In genomic region chrX:71556115-71556941, GRCm38 (mm10) we compare ENCODE assay signal across 8 mouse cellular contexts. TPM values are rescaled to one million over a fixed set of nuclear protein-coding genes. Genes with fewer than 3 reads are reported as not detected.
DNase-seq lines count a peak whose midpoint lies in the region; ATAC-seq and TF ChIP-seq lines count a peak whose summit lies in the region.

No protein-coding gene starts in this region.

- peak overlapping the region; percentile 95 for H3K9ac ChIP-seq in forebrain, embryonic 14.5 days (ENCODE audit: low read length)
- peak overlapping the region; percentile 86 for H3K9ac ChIP-seq in liver, embryonic 15.5 days

- TF ChIP-seq CTCF in bone marrow macrophage, adult 2 months (IDR thresholded peaks at IDR 0.05; ENCODE audit: low read depth, low read length) = no peak

- no peak for TF ChIP-seq POLR2A in bone marrow macrophage, adult 2 months (IDR thresholded peaks at IDR 0.05; ENCODE audit: borderline replicate concordance, low read depth, low read length)

- H3K27ac ChIP-seq in bone marrow macrophage, adult 2 months (ENCODE audit: insufficient read depth, low read depth, low read length) = no peak overlapping the region
- peak overlapping the region; percentile 96 for H3K27ac ChIP-seq in forebrain, embryonic 14.5 days (ENCODE audit: low read depth, low read length)
- H3K27ac ChIP-seq in liver, embryonic 15.5 days (replicated peaks) = peak overlapping the region; percentile 93

- peaks cover 13% of the 10 kb centered on the region for H3K36me3 ChIP-seq in megakaryocyte, embryonic 14.5 days (replicated peaks; ENCODE audit: low read length)
- peaks cover 13% of the 10 kb centered on the region; the same call in 1 of the 2 replicates for H3K36me3 ChIP-seq in forebrain, embryonic 14.5 days (ENCODE audit: control insufficient read depth, insufficient read depth, low read length)
- H3K36me3 ChIP-seq in liver, embryonic 15.5 days (replicated peaks) = peaks cover 20% of the 10 kb centered on the region

- H3K9me3 ChIP-seq in megakaryocyte, embryonic 14.5 days = peaks cover 11% of the 10 kb centered on the region
- H3K9me3 ChIP-seq in forebrain, embryonic 14.5 days (replicated peaks; ENCODE audit: control insufficient read depth, low read length) = no peaks in the 10 kb centered on the region
- H3K9me3 ChIP-seq in liver, embryonic 15.5 days (replicated peaks) = no peaks in the 10 kb centered on the region

- WGBS in forebrain, embryonic 14.5 days = 40% methylated on average over 65 of the region's 112 CpGs
- 15% methylated on average over 76 of the region's 112 CpGs for WGBS in liver, embryonic 15.5 days (ENCODE audit: insufficient replicate concordance)

- H3K27me3 ChIP-seq in megakaryocyte, embryonic 14.5 days (replicated peaks) = peaks cover 12% of the 10 kb centered on the region
- H3K27me3 ChIP-seq in forebrain, embryonic 14.5 days (replicated peaks; ENCODE audit: control insufficient read depth, insufficient read depth, low read length) = no peaks in the 10 kb centered on the region
- H3K27me3 ChIP-seq in liver, embryonic 15.5 days = no peaks in the 10 kb centered on the region

- peak; percentile 37 for DNase-seq in forebrain, embryonic 14.5 days (ENCODE audit: low spot score)
- peak; percentile 19 for DNase-seq in retina, postnatal 7 days (ENCODE audit: low read depth, low spot score)

- peaks cover 8% of the 10 kb centered on the region for H3K4me1 ChIP-seq in megakaryocyte, embryonic 14.5 days
- H3K4me1 ChIP-seq in bone marrow macrophage, adult 2 months (ENCODE audit: control insufficient read depth, insufficient read depth, low read length) = no peaks in the 10 kb centered on the region
- H3K4me1 ChIP-seq in forebrain, embryonic 14.5 days (ENCODE audit: control insufficient read depth, insufficient read depth, low read length) = no peaks in the 10 kb centered on the region; the same call in 1 of the 2 replicates
- peaks cover 9% of the 10 kb centered on the region; the same call in 1 of the 2 replicates for H3K4me1 ChIP-seq in liver, embryonic 15.5 days (replicated peaks)

- peak overlapping the region; percentile 94 for H3K4me3 ChIP-seq in megakaryocyte, embryonic 14.5 days (replicated peaks)
- H3K4me3 ChIP-seq in bone marrow macrophage, adult 2 months (ENCODE audit: insufficient read depth, low read length) = peak overlapping the region; percentile 78
- peak overlapping the region; percentile 69 for H3K4me3 ChIP-seq in forebrain, embryonic 14.5 days (ENCODE audit: low read depth, low read length)
- H3K4me3 ChIP-seq in liver, embryonic 15.5 days (replicated peaks) = peak overlapping the region; percentile 79

- ATAC-seq in megakaryocyte, adult 5-6 weeks (ENCODE audit: poor library complexity, severe bottlenecking) = no peak
- peak; percentile 62 for ATAC-seq in forebrain, embryonic 14.5 days
- ATAC-seq in inflammation-experienced regulatory T-cells, adult 6 months = peak; percentile 9
- ATAC-seq in liver, embryonic 15.5 days (ENCODE audit: insufficient read depth) = peak; percentile 73
- ATAC-seq in monocyte, adult 5-6 weeks (replicated peaks; ENCODE audit: insufficient number of reproducible peaks, low FRiP score, low TSS enrichment, poor library complexity, severe bottlenecking) = no peak

- H3K4me2 ChIP-seq in forebrain, embryonic 14.5 days (ENCODE audit: low read length) = peak overlapping the region; percentile 38; the same call in 1 of the 2 replicates
- peak overlapping the region; percentile 89 for H3K4me2 ChIP-seq in liver, embryonic 15.5 days

RNA-seq across cellular contexts. Expression of gene Hmgb3, which starts 0.6 kb away (rescaled TPM):
- 51.6 and 56.8 TPM in 2 replicates for polyA plus RNA-seq in megakaryocyte, embryonic 14.5 days (2012; ENCODE audit: insufficient read depth, low replicate concordance)
- 35.0 and 51.1 TPM in 2 replicates for total RNA-seq in megakaryocyte, adult 5-6 weeks (2015)
- 58.9 and 75.0 TPM in 2 replicates for total RNA-seq in megakaryocyte, adult 5-6 weeks (2017)
- 17.5 and 19.5 TPM in 2 replicates for polyA plus RNA-seq in bone marrow macrophage, adult 2 months (2012; ENCODE audit: insufficient read depth, insufficient read length, missing spikeins)
- 341 and 358 TPM in 2 replicates for polyA plus RNA-seq in forebrain, embryonic 14.5 days (2014; fragmentation: Nextera tagmentation; extraction: Ambion mirVana)
- polyA plus RNA-seq in inflammation-experienced regulatory T-cells, adult 6 months (2017; shearing (Covaris generic)) = 10 to 100 TPM; 28.5 to 82.0 (median 50.2) TPM
- polyA plus RNA-seq in liver, embryonic 15.5 days (2015; fragmentation: Nextera tagmentation; extraction: Ambion mirVana) = 175 and 187 TPM in 2 replicates
- total RNA-seq in monocyte, adult 5-6 weeks (2017) = 4.8 to 9.4 TPM (median 7.9 TPM) in 3 replicates

Comparison
In these comparisons a context has a peak if more than half of its experiments do, and no peak if none do; other contexts are left out.
1. ATAC-seq: peak in forebrain, embryonic 14.5 days (single experiment), inflammation-experienced regulatory T-cells, adult 6 months (single experiment) and liver, embryonic 15.5 days (single experiment); none in megakaryocyte, adult 5-6 weeks (single experiment) and monocyte, adult 5-6 weeks (single experiment).
2. Peak in every context shown above with its lines, with median percentiles within 50 percentile points of each other: H3K4me3 ChIP-seq.